24 mouse cellular contexts compared by ENCODE assay signal in the genomic region with DNA sequence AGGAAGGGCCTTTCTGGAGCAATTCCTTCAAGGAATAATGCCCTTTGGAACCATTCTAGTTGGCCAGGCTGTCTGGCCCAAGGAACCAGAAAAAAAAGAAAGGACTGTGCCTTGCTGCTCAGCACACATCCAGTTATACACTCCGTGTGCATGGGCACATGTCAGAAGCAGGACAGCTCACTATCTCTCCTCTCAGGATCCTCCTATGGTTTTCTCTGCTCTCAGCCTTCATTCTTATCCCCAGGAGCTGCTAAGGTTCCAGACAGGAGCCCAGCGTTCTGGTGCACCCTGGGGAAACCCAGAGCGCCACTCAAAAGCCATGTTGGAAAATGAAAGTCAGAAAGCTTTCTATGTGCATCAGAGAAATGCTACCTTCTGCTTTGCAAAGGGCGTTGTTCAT. TPM values are rescaled to one million over a fixed set of nuclear protein-coding genes. Genes with fewer than 3 reads are reported as not detected.
"Had no signal": no experiment of that assay in that cellular context is flagged by ENCODE, and none has a peak within 500 bp of the region (broad histone marks: within the 10 kb centered on the region; RNA-seq: fewer than 3 reads in every experiment).

No protein-coding gene starts in this region.

- H3K27me3 ChIP-seq: embryonic facial prominence, embryonic 12.5 days; embryonic facial prominence, embryonic 13.5 days; embryonic facial prominence, embryonic 15.5 days; forebrain, embryonic 12.5 days; forebrain, embryonic 13.5 days; forebrain, embryonic 15.5 days had no signal

- H3K9me3 ChIP-seq: embryonic facial prominence, embryonic 10.5 days; embryonic facial prominence, embryonic 12.5 days; embryonic facial prominence, embryonic 13.5 days; embryonic facial prominence, embryonic 15.5 days; forebrain, embryonic 10.5 days; forebrain, embryonic 12.5 days; forebrain, embryonic 13.5 days; forebrain, embryonic 15.5 days had no signal

- DNase-seq: cerebellum, adult 8-10 months; cerebellum, adult 9-10 months; cerebellum, adult 9-11 months; cerebellum, postnatal 25 days; cerebellum, postnatal 36 days; embryo, embryonic 11 days; forebrain, postnatal 0 days; gastrocnemius, adult 2 months; gastrocnemius, postnatal 10 days; gastrocnemius, postnatal 14 days; gastrocnemius, postnatal 25 days; gastrocnemius, postnatal 36 days; heart, adult 18-20 months; heart, adult 2 months had no signal

- H3K9ac ChIP-seq: embryonic facial prominence, embryonic 12.5 days; embryonic facial prominence, embryonic 13.5 days; embryonic facial prominence, embryonic 15.5 days; forebrain, embryonic 12.5 days; forebrain, embryonic 13.5 days; forebrain, embryonic 15.5 days; forebrain, postnatal 0 days had no signal

- H3K4me1 ChIP-seq: embryonic facial prominence, embryonic 12.5 days; embryonic facial prominence, embryonic 13.5 days; embryonic facial prominence, embryonic 15.5 days; forebrain, embryonic 13.5 days; forebrain, embryonic 15.5 days had no signal

- H3K27ac ChIP-seq: embryonic facial prominence, embryonic 10.5 days; embryonic facial prominence, embryonic 12.5 days; embryonic facial prominence, embryonic 13.5 days; embryonic facial prominence, embryonic 15.5 days; forebrain, embryonic 10.5 days; forebrain, embryonic 12.5 days; forebrain, embryonic 13.5 days; forebrain, embryonic 15.5 days; gastrocnemius, adult 2 months; heart, adult 2 months had no signal

- H3K4me2 ChIP-seq: embryonic facial prominence, embryonic 12.5 days; embryonic facial prominence, embryonic 13.5 days; embryonic facial prominence, embryonic 15.5 days; forebrain, embryonic 12.5 days; forebrain, embryonic 13.5 days; forebrain, embryonic 15.5 days had no signal

- H3K4me3 ChIP-seq: embryonic facial prominence, embryonic 10.5 days; embryonic facial prominence, embryonic 12.5 days; embryonic facial prominence, embryonic 13.5 days; embryonic facial prominence, embryonic 15.5 days; erythroblast, embryonic 14.5 days; forebrain, embryonic 10.5 days; forebrain, embryonic 12.5 days; forebrain, embryonic 13.5 days; forebrain, embryonic 15.5 days; gastrocnemius, adult 2 months; heart, adult 2 months had no signal

- H3K36me3 ChIP-seq: embryonic facial prominence, embryonic 10.5 days; embryonic facial prominence, embryonic 12.5 days; embryonic facial prominence, embryonic 15.5 days; forebrain, embryonic 10.5 days; forebrain, embryonic 12.5 days; forebrain, embryonic 15.5 days had no signal

RNA-seq across cellular contexts. Expression of gene Irf4, which starts 33.5 kb away (rescaled TPM):
- polyA plus RNA-seq: embryonic facial prominence, embryonic 11.5 days; erythroblast, embryonic 14.5 days; forebrain, embryonic 10.5 days had no signal
